Mouse (Mus musculus) liver (tissue): ENCODE data around the gene Gtf2h3.
"Not testable (repeated sequence)": the region's sequence is repeated elsewhere in the genome, so short reads cannot be mapped to it uniquely, and the experiment has no call there.

Experiments
- DNase-seq: peaks from one replicate; pipeline ENCODE4 v3.0.0-alpha.2; 2020; ENCODE audit warnings: mixed read lengths

Gtf2h3 gene

DNA sequence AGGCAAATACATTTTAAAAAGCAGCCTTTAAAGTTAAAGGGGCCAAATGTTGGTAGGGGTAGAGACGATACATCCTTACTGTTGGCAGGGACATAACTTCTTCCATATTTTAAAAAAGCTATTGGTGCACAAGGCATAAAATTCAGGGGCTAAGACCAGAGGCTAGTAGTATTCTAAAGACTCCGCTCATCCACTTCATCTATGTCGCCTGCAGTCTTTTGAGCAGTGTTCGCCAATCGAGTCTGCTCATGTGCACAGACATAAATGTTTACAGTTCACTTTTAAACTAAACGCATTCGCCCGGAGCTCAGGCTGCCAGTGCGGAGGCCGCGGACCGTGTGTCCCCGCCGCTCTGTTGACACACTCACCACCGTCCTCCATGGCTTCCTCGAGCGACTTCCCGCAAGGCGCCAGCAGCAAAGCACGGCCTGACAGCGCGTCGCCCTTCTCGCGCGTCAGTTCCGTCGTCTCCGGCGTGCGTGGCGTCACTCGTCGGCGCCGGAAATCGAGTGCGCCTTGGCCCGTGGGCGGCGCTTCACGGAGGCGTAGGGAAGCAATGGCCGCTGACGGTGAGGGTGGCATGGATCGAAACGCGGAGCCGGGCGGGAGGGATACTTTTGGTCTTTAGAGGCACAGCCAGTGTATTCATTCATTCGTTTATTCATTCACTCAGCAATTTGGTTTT lies at the start of gene Gtf2h3, which contains the start of gene Eif2b1:
Gene Gtf2h3 (plus strand): TSS at position 508 of the 685 bp plus-strand sequence.
Gene Eif2b1 (minus strand): TSS at position 499 of the 685 bp plus-strand sequence.
- peak; percentile 90 for DNase-seq

- DNase-seq = no peak
Measured at GRCm38 (mm10) chr5:124529191-124529651, 49.7 kb upstream of the Gtf2h3 start.

- no peak for DNase-seq
Measured at GRCm38 (mm10) chr5:124529697-124530096, 49.2 kb upstream of the Gtf2h3 start.

DNA sequence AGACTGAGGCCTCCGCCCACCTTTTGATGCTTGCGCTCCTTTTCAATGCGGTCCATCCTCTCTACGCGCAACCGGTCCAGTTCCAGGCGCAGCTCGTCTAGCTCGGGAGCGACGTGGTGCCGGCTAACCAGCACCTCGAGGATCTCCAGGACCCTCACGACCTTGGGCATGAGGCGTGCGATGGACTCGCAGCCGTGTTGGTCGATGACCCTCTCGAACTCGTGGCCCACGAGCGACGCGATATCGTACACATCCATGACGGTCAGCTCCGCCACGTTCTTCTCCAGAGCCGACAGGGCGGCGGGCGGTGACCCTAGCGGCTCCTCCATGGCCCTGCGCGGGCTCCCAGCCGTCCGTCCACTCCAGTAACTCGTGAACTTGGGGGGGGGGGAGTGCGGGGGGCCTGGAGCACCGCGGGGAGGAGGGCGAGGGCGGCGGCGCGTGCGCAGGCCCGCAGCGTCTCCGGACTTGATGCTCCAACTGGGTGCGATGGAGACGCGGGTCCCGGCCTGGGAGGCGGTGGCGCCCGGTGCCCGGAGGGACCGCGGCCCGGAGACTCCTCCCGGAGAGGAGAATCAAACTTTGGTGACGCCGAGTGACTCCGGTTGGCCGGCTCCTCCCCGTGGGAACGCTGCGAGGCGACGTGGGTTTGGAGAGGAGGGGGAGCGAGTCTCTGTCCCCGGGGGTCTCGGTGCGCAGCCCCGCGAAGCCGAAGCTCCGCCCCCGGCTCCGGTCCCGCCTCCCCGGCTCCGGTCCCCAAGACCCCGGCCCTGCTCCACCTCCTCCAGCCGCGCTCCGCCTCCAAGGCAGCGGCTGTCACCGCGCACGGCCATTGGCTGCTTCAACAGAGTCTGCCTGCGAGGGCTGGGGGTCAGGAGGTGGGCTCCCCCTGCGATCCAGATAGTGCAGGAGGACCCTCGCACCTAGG lies 48.0 kb upstream of the Gtf2h3 start, which contains the start of gene Rilpl1:
Gene Rilpl1 (minus strand): TSS at position 737 of the 928 bp plus-strand sequence.
- DNase-seq = peak; percentile 75

- DNase-seq = no peak
Measured at GRCm38 (mm10) chr5:124531583-124531930, 47.4 kb upstream of the Gtf2h3 start.

DNA sequence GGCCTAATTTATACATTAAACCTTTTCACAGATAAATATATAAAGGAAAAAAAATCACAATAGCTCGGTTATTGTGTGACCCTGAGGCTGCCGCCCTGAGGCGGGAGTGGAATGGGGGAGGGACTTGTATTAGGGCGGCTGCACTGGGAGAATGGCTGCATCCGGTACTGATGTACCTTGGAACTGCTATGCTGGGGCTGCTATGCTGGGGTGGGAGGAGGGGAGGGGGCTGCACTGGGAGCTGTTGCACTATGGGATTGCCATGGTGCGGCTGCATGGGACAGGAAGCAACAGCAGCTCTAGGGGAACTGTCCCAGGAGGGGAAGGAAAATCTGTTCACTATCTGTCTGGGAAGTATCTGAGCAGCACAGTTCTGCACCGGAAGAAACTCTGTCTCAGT lies 46.5 kb upstream of the Gtf2h3 start:
- peak; percentile 42 for DNase-seq

DNA sequence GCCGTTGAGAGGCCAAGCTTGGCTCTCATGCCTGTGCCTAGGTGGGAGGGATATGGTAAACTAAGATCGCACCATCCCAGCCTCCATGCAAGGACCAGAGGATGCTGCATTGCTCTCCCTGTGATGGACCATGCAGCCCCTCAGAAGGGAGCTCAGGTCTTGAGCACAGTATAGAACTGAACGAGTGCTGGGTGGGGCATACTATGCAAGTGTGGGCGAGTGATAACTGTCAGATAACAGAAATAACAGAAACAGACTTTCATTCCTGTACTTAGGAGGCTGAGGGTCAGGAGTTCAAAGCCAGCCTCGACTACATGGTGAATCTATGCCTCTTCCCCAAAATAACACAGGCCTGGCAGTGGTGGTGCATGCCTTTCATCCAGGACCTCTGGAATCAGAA lies 43.9 kb upstream of the Gtf2h3 start:
- DNase-seq = no peak

- DNase-seq = peak; percentile 37
Measured at GRCm38 (mm10) chr5:124536776-124537175, 42.2 kb upstream of the Gtf2h3 start.

- DNase-seq = peak; percentile 49
Measured at GRCm38 (mm10) chr5:124538813-124539792, 39.8 kb upstream of the Gtf2h3 start.

DNA sequence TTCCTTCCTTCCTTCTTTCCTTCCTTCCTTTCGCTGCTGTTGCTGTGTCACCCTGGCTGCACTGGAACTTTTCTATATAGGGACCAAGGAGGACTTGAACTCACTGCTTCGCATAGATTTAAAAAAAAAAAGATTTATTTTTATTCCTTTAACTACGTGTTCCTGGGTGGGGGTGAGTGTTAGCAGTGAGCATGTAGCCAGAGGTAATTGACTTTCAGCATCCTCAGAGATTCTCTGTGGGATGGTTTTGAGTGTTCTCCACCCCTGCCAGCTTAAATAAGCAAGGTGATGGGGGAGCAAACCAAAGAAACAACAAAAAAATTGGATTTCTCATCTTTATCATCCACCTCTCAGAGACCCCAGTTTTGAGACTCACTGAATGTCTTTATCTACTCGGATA lies 39.0 kb upstream of the Gtf2h3 start:
- no peak for DNase-seq

DNA sequence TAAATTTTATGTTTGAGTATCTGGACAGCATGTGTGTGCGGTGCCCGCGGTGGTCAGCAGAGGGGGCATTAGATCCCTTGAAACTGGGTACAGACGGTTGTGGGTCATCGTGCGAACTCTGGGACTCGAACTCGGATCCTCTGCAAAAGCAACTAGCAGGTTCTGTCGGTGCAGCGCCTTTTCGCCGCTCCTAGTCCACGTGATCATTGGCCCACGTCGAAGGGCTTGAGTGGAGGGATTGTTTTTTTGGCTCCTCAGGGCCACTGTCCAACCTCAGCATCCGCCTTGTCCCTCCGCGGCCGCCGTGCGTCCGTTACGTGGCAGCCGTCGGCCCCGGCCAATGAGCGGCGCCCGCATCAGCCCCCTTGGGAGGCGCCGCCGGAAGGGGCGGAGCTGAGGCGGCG lies 38.6 kb upstream of the Gtf2h3 start, which contains the start of gene Tmed2:
Gene Tmed2 (plus strand): TSS at position 313 of the 404 bp plus-strand sequence.
- peak; percentile 94 for DNase-seq

DNA sequence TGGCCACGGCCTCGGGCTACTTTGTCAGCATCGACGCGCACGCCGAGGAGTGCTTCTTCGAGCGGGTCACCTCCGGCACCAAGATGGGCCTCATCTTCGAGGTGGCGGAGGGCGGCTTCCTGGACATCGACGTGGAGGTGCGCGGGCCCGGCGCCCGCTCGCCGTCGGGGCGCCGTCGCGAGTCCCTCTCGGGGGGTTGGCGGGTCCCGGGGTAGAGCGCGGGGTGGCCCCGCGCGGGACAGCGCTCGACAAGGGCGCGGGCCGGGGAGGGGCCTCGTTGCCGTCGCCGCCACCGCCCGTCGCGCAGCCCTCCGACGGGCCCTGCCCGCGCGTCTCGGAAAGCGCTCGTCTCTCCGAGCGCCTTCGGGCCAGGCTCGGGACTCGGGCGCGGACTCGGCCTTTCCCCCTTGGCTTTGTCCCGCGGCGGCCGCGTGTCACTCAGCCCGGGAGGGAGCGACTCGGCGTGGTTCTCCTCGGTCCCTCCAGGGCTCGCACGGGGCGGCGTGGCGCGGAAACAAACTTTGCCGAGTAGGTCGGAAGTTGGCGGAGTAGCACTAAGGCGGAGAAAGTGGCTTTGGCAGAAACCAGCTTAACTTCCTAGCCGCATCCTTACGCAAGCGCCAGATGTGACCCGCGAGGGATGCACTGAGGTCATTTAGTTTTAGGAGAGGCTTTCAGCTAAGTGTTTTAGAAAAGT lies 37.9 kb upstream of the Gtf2h3 start:
- DNase-seq = peak; percentile 75

DNA sequence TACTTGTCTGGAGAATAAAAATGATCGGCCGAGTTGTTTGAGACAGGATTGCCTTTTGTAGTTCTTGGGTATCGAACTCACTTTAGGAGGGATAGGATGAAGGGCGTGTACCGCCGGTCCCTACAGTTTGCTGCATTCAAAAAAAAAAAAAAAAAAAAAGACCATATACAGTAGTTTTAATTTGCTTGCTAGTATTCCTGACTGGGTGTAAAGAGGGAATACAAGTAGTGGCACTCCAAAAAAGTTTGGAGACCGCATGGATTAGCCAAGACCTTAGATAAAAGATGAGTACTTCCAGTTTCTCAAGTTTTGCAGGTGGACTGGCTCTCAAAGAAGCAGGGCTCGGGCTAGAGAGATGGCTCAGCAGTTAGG lies 37.4 kb upstream of the Gtf2h3 start:
- no peak for DNase-seq

DNA sequence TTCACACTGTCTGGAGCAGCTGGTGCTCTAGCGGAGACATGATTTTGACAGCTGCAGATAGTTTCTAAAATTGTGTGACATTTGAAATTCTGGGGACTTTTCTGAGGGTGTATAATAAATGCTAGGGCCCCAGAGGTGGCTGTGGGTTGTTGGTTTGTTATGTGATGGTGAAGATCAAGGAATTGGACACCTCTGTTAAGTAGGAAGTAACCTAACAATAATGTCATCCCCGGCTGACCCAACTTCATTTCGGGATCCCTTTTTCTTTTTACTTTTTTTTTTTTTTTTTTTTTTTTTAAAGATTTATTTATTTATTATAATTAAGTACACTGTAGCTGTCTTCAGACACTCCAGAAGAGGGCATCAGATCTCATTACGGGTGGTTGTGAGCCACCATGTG lies 28.2 kb upstream of the Gtf2h3 start:
- not testable (repeated sequence) for DNase-seq

DNA sequence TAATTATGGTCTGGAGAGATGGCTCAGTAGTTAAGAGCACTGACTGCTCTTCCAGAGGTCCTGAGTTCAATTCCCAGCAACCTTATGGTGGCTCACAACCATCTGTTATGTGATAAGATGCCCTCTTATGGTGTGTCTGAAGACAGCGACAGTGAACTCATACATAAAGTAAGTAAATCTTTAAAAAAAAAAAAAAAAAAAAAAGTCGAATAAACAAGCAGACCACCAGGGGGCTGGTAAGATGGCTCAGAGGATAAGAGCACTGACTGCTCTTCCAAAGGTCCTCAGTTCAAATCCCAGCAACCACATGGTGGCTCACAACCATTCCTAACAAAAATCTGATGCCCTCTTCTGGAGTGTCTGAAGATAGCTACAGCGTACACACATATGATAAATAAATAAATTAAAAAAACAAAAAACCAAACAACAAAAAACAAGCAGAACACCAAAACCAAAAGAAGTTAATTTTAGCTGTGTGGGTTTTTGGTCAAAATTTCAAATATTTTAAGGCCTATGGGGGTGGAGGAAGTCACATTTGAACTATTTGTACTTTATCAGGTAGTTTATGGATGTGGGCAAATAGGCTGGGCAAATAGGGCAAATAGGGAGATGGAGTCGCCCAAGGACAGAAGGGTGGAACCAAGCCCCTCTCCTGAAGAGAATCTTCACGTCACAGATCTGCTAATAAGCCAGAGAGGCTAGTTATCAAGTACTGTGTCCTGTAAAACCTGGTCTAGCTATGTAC lies 27.4 kb upstream of the Gtf2h3 start:
- DNase-seq = not testable (repeated sequence)

DNA sequence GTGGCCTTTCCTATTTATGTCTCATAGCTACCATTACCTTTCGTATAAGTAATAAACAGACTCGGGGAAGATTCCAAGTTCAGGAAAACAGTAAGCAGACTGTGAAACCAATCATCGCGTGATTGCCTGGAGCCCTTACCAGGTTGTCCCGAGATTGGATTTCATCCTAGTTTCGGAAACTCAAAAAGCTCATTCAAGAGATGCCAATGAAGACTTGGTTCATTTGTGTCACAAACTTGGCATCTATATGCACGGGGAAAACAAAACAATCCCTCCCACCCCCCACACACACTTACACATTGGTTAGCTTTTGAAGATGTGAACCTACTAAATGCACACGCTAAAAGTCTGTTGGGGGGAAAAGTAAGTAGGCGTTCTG lies 26.9 kb upstream of the Gtf2h3 start:
- no peak for DNase-seq

- DNase-seq = peak; percentile 88
Measured at GRCm38 (mm10) chr5:124552558-124553307, 26.2 kb upstream of the Gtf2h3 start, which contains the start of gene Ddx55. TSS of gene Ddx55 (plus strand) at chr5:124552864.

- DNase-seq = no peak
Measured at GRCm38 (mm10) chr5:124553607-124554006, 25.3 kb upstream of the Gtf2h3 start.

DNA sequence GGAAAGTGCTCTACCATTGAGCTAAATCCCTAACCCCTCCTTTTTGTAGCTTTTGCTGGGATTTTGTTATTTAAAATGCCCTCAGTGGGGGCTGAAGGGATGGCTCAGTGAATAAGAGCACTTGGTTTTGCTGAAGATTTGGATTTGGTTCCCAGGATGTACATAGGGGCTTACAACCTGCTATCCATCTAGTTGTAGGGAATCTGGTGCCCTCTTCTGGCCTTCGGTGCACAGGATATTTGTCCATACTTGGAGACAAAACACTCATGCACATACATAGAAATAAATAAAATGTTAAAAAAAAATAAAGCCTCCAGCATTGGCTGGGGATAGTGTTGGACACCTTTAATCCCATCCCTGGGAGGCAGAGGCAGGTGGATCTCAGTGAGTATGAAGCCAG lies 23.8 kb upstream of the Gtf2h3 start:
- DNase-seq = no peak

- no peak for DNase-seq
Measured at GRCm38 (mm10) chr5:124571068-124571467, 7.9 kb upstream of the Gtf2h3 start.
